Mouse (Mus musculus) forebrain, postnatal 0 days (tissue): Measurements from ENCODE around the gene R3hdm4. TPM values are rescaled to one million over a fixed set of nuclear protein-coding genes. Genes with fewer than 3 reads are reported as not detected.

Source experiments
- ATAC-seq: fragments of 200-750 bp; cut with Nextera tagmentation; 2 replicates; pipeline ENCODE4 v1.8.0; 2017; ENCODE audit warnings: mild to moderate bottlenecking, moderate library complexity
- DNase-seq: peaks from one replicate; pipeline ENCODE4 v3.0.0-alpha.2; 2015
- H3K27ac ChIP-seq: fragments of 300-500 bp; sonication (generic); 2 replicates; pipeline ENCODE4 v1.5.1; 2014; ENCODE audit warnings: low read depth, mild to moderate bottlenecking, antibody characterized with exemption, low read length, moderate library complexity, mixed read lengths
- H3K27me3 ChIP-seq: fragments of 300-500 bp; sonication (generic); 2 replicates; pipeline ENCODE4 v1.6.1; 2014; ENCODE audit warnings: mild to moderate bottlenecking, low read length, mixed read lengths; ENCODE audit not compliant: insufficient read depth
- H3K36me3 ChIP-seq: fragments of 300-500 bp; sonication (generic); 2 replicates; pipeline ENCODE4 v1.6.1; 2014; ENCODE audit warnings: mild to moderate bottlenecking, moderate library complexity; ENCODE audit not compliant: insufficient read depth
- H3K4me1 ChIP-seq: fragments of 300-500 bp; sonication (generic); 2 replicates; pipeline ENCODE4 v1.6.1; 2014; ENCODE audit warnings: antibody characterized with exemption; ENCODE audit not compliant: insufficient read depth
- H3K4me2 ChIP-seq: fragments of 300-500 bp; sonication (generic); 2 replicates; pipeline ENCODE4 v1.6.1; 2014; ENCODE audit warnings: low read depth, mild to moderate bottlenecking, moderate library complexity
- H3K4me3 ChIP-seq: fragments of 300-500 bp; sonication (generic); 2 replicates; pipeline ENCODE4 v1.5.1; 2014; ENCODE audit warnings: low read depth, low read length, mixed read lengths
- H3K9ac ChIP-seq: fragments of 300-500 bp; sonication (generic); 2 replicates; pipeline ENCODE4 v1.6.1; 2014; ENCODE audit warnings: mild to moderate bottlenecking
- H3K9me3 ChIP-seq: fragments of 300-500 bp; sonication (generic); 2 replicates; pipeline ENCODE4 v1.6.1; 2016; ENCODE audit warnings: low read length
- CTCF ChIP-seq: sonication (generic); IDR thresholded peaks from 2 replicates; pipeline ENCODE4 v1.5.1; 2016; ENCODE audit warnings: antibody characterized with exemption, control low read depth, low read depth
- whole genome bisulfite sequencing: fragments of 180-500 bp; shearing (Covaris S2); extraction: QIAGEN DNeasy Blood & Tissue Kit; methylation state at CpG from one replicate; pipeline ENCODE4 v1.1.7; 2014; 5-methylcytosine and 5-hydroxymethylcytosine counted together
- polyA plus RNA-seq: library from polyadenylated mRNA; unstranded; fragments of >200 nt; fragmentation: Nextera tagmentation; extraction: Ambion mirVana; gene quantifications from 2 replicates; pipeline ENCODE4 v1.2.1, GENCODE M21; 2015
- total RNA-seq: library from RNA; depleted of rRNA; stranded (reverse); fragments of >200 nt; gene quantifications from 2 replicates; pipeline ENCODE4 v1.2.3, GENCODE M21; 2014

R3hdm4 gene
- total and polyA plus RNA-seq, 2 experiments from 2014 or later = 129 to 333 TPM

DNA sequence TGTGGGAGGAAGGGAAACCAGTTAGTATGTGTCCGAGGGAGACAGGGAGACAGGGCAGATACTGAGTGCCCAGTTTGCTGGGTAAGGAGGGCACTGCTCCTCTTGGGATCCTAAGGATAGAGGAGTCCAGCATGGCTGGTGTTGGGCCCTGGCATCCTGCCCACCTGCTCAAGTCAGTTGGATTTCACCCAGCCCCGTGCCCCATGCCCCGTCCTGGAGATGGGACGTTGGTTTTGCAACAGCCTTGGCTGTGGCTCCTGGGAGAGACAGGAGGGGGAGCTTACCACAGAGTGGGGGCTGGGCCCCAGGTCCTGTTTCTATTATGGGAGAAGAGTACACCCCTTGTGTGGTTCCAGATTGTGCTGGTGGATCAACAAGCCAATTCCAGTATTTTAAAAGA is 36.6 kb downstream of the R3hdm4 start:
- DNase-seq = no peak
- no peaks in the 10 kb centered on the region for H3K4me1 ChIP-seq
- WGBS = 45% methylated on average over 4 of the region's 4 CpGs

DNA sequence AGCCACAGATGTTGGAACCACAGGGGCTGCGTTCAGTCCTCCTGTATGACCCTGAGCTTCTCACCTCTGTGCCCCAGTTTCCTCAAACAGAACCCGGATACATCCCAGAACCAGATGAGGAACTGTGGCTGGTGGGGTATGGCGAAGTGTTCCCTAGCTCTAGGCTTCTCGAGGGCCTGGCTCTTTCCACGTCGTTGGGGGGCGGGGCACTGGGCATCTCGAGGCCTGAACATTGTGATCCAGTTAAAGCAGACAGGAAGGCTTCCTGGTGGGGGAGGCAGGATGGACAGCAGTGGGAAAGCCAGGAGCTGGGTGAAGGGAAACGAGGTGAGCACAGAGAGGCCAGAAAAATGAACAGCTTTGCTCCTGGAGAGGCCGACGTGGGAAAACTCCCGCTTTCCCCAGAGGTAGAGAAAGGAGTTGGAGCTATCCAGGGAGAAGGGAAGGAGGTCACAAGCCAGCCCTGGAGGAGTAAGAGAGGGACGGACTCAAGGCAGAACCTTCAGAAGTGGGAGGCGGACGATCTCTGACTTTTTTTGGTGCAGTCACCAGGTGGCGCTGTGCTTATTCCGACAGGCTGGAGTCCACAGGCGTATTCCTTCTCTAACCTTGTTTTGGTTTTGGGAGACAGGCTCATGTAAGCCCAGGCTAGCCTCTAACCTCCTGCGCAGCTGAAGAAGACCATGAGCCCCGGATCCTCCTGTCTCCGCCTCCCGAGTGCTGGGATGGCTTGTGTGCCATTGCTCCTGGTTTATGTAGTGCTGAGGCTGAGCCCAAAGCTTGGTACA is 37.5 kb downstream of the R3hdm4 start:
- peak; percentile 84 for TF ChIP-seq CTCF
- DNase-seq = peak; percentile 84
- no peak overlapping the region for H3K4me2 ChIP-seq
- peaks cover 5% of the 10 kb centered on the region; the same call in 1 of the 2 replicates for H3K27me3 ChIP-seq
- no peak overlapping the region for H3K4me3 ChIP-seq
- no peaks in the 10 kb centered on the region for H3K36me3 ChIP-seq
- no peaks in the 10 kb centered on the region for H3K9me3 ChIP-seq
- 15% methylated on average over 22 of the region's 22 CpGs for WGBS
- H3K9ac ChIP-seq = no peak overlapping the region
- no peaks in the 10 kb centered on the region for H3K4me1 ChIP-seq
- no peak overlapping the region for H3K27ac ChIP-seq
- peak; percentile 67 for ATAC-seq

More for the DNA sequence above, 36.6 kb downstream of the R3hdm4 start:
- Histone ChIP-seq H3K36me3 (no peaks in the 10 kb centered on the region), H3K4me2 (no peak overlapping the region), H3K27me3 (peaks cover 5% of the 10 kb centered on the region; the same call in 1 of the 2 replicates), H3K9me3 (no peaks in the 10 kb centered on the region), H3K9ac (no peak overlapping the region), H3K27ac (no peak overlapping the region), H3K4me3 (no peak overlapping the region)
- no peak for ATAC-seq
- no peak for TF ChIP-seq CTCF

DNA sequence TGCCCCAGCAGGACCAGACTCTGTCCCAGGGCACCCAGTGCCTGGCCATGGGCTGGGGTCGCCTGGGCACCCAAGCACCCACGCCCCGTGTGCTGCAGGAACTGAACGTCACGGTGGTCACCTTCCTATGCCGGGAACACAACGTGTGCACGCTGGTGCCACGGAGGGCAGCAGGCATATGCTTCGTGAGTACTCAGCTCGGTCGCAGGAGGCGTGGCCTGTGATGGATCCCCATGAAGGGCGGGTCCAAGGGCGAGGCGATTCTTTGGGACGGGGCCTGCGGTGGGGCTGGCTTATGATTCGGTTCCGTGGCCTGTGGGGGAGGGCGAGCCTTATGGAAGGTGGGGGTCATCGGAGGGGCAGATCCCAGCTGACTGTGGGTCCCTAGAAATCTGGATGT is 39.0 kb downstream of the R3hdm4 start:
- Histone ChIP-seq H3K4me2 (no peak overlapping the region), H3K9me3 (no peaks in the 10 kb centered on the region), H3K4me1 (no peaks in the 10 kb centered on the region), H3K27me3 (peaks cover 5% of the 10 kb centered on the region; the same call in 1 of the 2 replicates), H3K27ac (no peak overlapping the region), H3K4me3 (no peak overlapping the region), H3K36me3 (no peaks in the 10 kb centered on the region), H3K9ac (no peak overlapping the region)
- 9% methylated on average over 22 of the region's 22 CpGs for WGBS
- DNase-seq (no peak), ATAC-seq (no peak)
- TF ChIP-seq CTCF = no peak

GRCm38 (mm10) chr10:79880721-79881120 is 40.3 kb downstream of the R3hdm4 start:
- Histone ChIP-seq H3K9ac (no peak overlapping the region), H3K4me1 (no peaks in the 10 kb centered on the region), H3K27me3 (peaks cover 5% of the 10 kb centered on the region; the same call in 1 of the 2 replicates), H3K27ac (no peak overlapping the region), H3K9me3 (no peaks in the 10 kb centered on the region), H3K4me2 (no peak overlapping the region), H3K36me3 (no peaks in the 10 kb centered on the region), H3K4me3 (no peak overlapping the region)
- TF ChIP-seq CTCF = no peak
- no peak for DNase-seq
- no peak for ATAC-seq
- 29% methylated on average over 9 of the region's 9 CpGs for WGBS

- no peaks in the 10 kb centered on the region for H3K4me1 ChIP-seq
- H3K9me3 ChIP-seq = no peaks in the 10 kb centered on the region
- ATAC-seq (no peak), DNase-seq (no peak)
- no peak overlapping the region for H3K4me2 ChIP-seq
- H3K27ac ChIP-seq = no peak overlapping the region
- peaks cover 5% of the 10 kb centered on the region; the same call in 1 of the 2 replicates for H3K27me3 ChIP-seq
- WGBS = 61% methylated on average over 3 of the region's 3 CpGs
- no peak overlapping the region for H3K9ac ChIP-seq
- no peak for TF ChIP-seq CTCF
- H3K36me3 ChIP-seq = no peaks in the 10 kb centered on the region
- no peak overlapping the region for H3K4me3 ChIP-seq
These were observed 41.5 kb downstream of the R3hdm4 start for GRCm38 (mm10) chr10:79879527-79879926.

DNA sequence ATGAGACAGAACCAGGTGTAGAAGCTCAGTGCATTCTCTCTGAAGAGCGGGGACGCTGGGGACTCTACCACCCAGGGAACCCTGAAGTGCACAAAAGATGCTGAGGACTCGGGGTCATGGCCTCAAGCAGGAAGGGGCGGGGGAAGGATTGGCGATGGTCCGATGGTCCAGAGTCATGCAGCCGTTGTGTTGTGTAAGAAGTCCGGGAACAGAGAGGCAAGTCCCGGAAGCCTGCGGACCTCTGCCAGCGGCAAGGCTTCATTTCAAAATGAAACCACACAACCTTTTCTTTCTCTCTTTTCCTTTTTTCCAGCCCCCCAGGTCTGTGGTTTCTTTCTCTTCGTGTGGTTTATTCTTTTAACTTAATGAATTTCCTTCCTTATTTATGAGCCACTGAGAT is 43.3 kb downstream of the R3hdm4 start:
- H3K9ac ChIP-seq = no peak overlapping the region
- H3K4me3 ChIP-seq = no peak overlapping the region
- no peaks in the 10 kb centered on the region for H3K4me1 ChIP-seq
- 57% methylated on average over 12 of the region's 12 CpGs for WGBS
- H3K36me3 ChIP-seq = no peaks in the 10 kb centered on the region
- TF ChIP-seq CTCF = no peak
- H3K27me3 ChIP-seq = peaks cover 5% of the 10 kb centered on the region; the same call in 1 of the 2 replicates
- no peak overlapping the region for H3K4me2 ChIP-seq
- DNase-seq = no peak
- no peaks in the 10 kb centered on the region for H3K9me3 ChIP-seq
- ATAC-seq = no peak
- no peak overlapping the region for H3K27ac ChIP-seq

DNA sequence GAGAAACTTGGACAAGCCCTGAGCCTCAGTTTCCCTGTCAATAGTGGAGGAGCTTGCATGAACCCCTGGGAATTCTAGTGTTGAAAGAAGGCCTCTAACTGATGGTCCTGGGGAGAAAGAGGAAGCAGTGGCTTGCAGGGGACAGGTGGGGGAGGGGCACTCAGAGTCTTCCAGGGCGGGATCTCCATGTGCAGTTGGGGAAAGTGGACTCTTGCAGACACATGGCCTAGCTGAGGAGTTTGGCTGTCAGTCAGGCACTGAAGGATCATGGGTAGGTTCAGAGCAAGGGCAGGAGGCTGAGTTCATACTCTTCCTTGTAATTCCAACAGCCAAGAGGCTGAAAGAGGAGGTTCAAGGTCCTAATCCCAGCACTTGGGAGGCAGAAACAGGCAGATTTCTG is 43.8 kb downstream of the R3hdm4 start:
- Histone ChIP-seq H3K9me3 (no peaks in the 10 kb centered on the region), H3K9ac (no peak overlapping the region), H3K4me1 (no peaks in the 10 kb centered on the region), H3K27ac (no peak overlapping the region), H3K4me2 (no peak overlapping the region), H3K36me3 (no peaks in the 10 kb centered on the region), H3K4me3 (no peak overlapping the region), H3K27me3 (peaks cover 5% of the 10 kb centered on the region; the same call in 1 of the 2 replicates)
- no peak for DNase-seq
- ATAC-seq = no peak
- WGBS = 60% methylated on average over 1 of the region's 1 CpGs
- TF ChIP-seq CTCF = no peak
